Mouse (Mus musculus): ENCODE measurements at regions not wholly inside any gene's neighbourhood (a gene's known extent, or its start where the extent isn't known, plus 50 kb on each side); places are given as distances from the start of the nearest gene placed in this dataset.
"Not testable (repeated sequence)": the region's sequence is repeated elsewhere in the genome, so short reads cannot be mapped to it uniquely, and the experiment has no call there.

DNA sequence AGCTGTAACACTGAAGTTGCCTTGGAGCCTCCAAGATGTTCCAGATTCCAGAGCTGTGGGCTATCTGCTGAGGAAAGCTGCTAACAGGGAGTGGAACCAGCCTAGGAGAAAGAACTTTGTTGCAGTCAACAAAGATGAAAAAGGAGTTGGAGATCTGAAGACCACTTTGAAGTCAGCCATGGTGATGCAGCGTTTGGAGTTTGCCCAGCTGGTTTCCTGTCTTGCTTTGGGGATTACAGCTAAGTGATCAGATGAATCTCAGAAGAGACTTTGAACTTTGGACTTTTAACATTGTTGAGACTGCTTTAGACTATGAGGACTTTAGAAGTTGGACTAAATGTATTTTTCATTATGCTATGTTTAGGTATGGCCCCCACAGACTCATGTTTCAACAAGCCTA lies 297.6 kb downstream of the Gadd45g start:
- DNase-seq (ENCODE audit: low read depth, low spot score): not testable (repeated sequence)

GRCm38 (mm10) chr13:52145926-52146325 lies 299.4 kb downstream of the Gadd45g start:
- DNase-seq (ENCODE audit: low read depth, low spot score): no peak

DNA sequence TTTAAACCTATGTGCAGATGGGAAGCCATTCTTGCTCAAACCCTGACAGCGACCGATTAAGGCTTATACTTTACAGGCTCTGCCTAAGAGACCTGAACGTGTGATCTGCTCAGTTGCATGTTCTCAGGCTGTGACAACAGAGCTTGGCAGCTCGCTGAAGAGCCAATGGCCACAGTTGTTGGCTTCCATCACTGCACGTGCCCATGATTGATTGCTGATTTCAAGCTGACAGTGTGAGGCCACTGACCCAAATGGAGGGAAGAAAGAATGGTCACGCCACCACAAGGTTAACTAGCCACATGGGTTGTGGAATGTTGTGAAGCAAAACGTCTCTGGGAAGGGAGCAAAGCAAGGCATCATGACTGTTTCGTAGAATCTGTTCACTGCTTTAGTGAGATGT lies 303.8 kb downstream of the Gadd45g start:
- DNase-seq (ENCODE audit: low read depth, low spot score): no peak

DNA sequence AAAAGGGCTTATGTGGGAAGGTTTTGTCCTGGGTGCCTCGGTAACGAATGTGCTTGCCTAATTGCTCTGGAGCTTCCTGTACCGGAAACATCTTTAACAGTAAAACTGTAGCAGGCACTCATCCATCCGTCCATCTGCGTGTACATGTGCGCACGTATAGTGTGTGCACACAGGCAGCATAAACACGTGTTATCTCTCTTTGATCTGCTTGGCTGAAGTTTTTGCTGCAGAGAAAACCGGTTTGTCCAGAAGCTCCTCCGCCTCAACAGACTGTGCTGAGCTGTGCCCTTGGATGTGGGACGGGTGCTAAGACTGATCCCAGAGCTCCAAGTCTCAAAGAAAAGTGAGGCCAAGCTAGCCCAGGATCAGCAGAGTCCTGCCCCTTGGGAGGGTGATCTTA lies 305.3 kb downstream of the Gadd45g start:
- no peak for DNase-seq (ENCODE audit: low read depth, low spot score)

DNA sequence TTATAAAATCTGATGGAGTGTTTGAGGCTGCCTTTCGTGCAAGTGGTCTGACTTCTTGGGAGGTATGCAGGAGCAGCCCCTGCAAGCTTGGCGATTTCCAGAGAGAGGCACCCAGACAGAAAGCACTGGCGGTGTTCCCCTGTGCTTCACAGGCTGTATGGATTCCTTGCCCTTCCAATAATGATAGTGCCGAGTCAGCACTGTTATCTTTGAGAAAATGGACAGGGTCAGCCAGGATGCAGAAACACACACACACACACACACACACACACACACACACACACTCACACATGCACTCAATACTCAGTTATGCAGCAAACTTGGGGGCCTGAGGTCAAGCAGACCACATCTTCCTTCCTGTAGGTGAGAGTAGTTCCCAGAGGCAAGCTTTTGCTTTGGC lies 305.7 kb downstream of the Gadd45g start:
- DNase-seq (ENCODE audit: low read depth, low spot score): no peak

GRCm38 (mm10) chr13:52153030-52153429 lies 306.6 kb downstream of the Gadd45g start:
- no peak for DNase-seq (ENCODE audit: low read depth, low spot score)

- no peak for DNase-seq (ENCODE audit: low read depth, low spot score)
These were observed 307.1 kb downstream of the Gadd45g start for GRCm38 (mm10) chr13:52153576-52153975.

DNA sequence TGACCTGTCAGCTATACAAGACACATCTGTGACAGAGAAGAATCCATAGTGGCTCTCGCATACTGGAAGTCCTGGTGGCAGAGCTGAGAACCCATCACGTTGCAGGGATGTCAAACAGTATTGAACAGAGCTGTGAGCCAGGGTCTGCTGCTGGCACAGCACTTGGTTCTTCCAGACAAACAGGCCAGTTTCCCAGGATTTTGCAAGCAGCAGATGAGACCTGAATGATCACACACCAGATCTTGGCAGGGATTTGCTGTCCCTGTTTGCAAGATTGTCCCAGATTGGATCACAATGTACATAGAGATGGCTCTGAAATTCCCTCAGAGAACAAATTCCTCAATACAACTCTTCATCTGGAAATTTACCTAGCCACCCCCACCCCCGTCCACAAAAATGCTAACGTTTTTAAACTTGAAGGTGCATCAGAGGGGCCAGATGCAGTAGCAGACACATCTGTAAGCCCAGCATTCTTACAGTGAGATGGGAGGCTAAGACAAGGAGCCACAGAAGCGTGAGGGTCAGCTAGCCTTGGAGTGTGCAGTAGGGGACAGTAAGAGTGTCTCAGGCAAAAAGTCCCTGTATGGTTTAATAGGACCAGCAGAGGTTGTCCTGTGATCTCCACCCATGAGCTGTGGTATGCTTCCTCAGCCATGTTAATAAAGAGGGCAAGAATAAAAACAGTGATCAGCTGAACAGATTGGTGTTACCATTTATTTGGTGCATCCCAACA lies 307.8 kb downstream of the Gadd45g start:
- DNase-seq (ENCODE audit: low read depth, low spot score): no peak

DNA sequence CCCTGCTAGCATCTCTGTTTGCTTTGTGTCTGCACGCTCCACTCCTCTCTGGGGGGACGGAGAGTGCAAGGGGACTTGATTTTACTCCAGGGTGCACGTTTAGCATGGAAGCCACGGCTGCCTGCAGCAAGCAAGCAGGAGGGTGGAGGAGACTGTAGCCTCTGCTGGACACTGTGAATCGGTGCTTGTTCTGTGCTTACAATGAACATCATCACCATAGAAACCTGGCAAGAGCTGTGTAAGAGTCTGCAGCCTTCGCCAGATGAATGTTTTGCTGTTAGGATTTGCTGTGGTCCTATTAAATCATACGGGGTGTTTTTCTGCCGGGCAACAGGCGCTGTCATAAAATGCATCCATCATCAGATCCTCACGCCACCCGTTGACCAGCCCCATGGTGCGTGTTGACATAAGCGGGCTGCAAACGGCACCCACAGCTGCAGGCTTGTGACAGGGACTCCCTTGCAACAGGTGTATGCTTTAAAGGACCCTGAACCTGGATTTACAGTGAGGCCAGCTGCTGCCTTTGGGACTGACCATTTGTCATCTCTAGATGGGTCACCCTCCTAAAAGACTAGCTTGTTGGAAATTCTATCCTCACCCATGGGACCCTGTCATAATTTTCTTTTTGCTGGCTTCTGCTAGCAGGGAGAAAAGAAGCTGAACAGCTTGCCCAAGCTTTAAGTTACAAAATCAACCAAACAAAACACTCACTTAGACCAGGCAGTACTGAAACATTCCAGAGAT lies 308.5 kb downstream of the Gadd45g start:
- peak; percentile 71 for DNase-seq (ENCODE audit: low read depth, low spot score)

- no peak for DNase-seq (ENCODE audit: low read depth, low spot score)
These were observed 309.2 kb downstream of the Gadd45g start for GRCm38 (mm10) chr13:52155588-52156086.

GRCm38 (mm10) chr13:52162676-52163075 lies 316.2 kb downstream of the Gadd45g start:
- no peak for DNase-seq (ENCODE audit: low read depth, low spot score)

GRCm38 (mm10) chr13:52165531-52165930 lies 319.1 kb downstream of the Gadd45g start:
- DNase-seq (ENCODE audit: low read depth, low spot score): no peak

- no peak for DNase-seq (ENCODE audit: low read depth, low spot score)
These were observed 321.5 kb downstream of the Gadd45g start for GRCm38 (mm10) chr13:52167968-52168367.

DNA sequence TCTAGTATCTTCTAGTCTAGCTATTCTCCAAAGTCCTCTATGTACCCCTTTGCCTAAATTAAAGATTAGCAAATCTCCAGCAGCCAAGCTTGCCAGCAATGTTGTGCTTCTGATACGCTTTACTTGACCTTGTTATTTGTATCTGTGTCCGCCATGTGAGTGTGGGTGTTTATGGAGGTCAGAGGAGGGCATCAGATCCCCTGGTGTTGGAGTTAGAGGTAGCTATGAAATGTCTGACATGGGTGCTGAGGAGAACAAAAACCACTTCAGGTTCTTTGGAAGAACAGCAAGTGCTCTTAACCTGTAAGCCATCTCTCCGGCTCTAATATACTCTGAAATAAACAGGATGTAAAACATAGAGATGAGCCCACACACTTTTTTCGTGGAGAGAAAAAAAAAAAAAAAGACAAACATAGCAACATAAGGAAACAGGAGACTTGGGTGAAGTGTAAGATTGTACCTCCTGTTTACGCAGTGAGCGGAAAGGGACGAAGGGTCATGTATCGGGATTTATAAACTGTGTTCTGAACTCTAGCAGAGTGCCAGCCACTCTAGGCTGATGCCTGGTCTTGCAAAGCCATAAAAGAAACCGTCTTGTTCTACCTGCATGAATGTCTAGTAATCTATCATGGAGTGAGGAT lies 326.3 kb downstream of the Gadd45g start:
- DNase-seq (ENCODE audit: low read depth, low spot score): no peak

- no peak for DNase-seq (ENCODE audit: low read depth, low spot score)
These were observed 329.2 kb downstream of the Gadd45g start for GRCm38 (mm10) chr13:52175665-52176064.

DNA sequence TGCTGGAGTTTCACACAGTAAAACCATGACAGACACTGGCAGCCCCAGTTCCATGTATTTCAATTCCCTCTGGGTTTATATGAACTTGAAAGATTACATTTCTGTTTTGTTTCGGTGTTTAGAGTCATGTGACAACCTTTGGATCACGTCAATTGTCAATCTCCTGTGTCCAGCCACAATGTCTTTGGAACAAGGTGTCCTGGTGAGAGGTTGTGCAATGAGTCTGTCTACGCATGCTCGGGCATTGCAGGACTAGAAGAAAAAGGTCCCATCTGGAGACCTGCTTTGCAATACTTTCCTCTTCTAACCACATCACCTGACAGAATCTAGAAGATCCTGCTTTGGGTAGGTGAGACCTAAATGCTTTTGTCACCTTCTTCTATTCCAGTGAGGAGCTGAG lies 333.5 kb downstream of the Gadd45g start:
- no peak for DNase-seq (ENCODE audit: low read depth, low spot score)

- no peak for DNase-seq (ENCODE audit: low read depth, low spot score)
These were observed 337.2 kb downstream of the Gadd45g start for GRCm38 (mm10) chr13:52183635-52184034.

GRCm38 (mm10) chr13:52185574-52185973 lies 339.1 kb downstream of the Gadd45g start:
- DNase-seq (ENCODE audit: low read depth, low spot score): no peak

DNA sequence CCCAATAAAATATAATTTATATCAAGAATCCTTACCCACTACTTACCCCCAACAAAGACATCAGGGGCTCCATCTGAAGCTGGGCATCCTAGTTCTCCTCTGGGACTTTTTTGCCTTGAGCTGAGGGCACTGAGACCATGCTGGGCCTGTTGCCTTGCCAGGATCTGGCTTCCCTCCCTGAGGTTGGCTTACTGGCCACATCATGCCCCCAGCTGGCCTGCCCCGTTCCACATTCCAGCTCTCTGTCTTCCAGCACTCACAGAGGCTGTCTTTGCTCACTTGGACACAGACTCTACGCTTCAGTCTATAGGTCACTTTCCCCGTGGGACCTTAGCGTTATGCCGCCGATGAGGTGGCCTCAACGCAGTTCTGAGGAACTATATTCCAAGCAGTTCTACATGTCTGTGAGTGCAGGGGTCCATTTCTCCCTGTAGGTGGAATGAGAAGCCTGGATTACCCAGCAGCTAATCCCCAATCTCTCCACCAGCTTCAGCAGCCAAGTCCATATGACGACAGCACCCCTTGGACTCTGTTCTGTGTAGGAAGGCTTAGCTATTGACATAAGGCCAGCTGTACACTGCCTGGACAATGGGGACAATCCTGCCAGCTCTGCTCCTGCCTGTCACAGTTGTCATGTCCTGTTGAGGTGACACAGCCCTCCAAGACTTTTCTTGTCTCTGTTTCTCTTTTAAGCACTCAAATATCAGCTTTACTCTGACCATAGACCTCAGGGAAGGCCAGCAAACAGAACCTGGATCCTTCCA lies 341.5 kb downstream of the Gadd45g start:
- no peak for DNase-seq (ENCODE audit: low read depth, low spot score)

- no peak for DNase-seq (ENCODE audit: low read depth, low spot score)
These were observed 342.1 kb downstream of the Gadd45g start for GRCm38 (mm10) chr13:52188605-52189003.

DNA sequence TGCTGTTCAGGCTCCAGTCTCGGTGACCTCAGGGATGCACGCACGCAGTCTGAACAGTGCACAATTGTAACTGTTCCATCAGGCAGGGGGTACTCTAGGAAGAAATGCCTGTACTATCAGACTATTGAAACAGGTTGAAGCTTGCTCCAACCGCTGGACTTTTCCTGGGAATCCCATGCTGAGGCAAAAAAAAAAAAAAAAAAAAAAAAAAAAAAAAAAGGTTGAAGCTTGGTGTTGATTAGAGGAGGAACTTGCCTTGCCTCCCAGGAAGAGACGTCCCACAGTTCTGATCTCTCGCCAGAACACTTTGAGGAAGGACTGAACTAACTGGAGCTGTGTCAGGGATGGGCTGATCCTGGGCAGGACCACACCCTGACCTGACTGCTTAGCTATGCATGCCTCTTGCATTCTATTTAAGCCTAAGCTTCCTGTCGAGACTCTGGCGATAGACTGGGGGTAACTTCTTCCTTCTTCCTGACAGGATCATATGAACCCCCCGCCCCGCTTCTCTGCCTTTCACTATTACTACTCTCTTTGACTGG lies 341.6 kb downstream of the Diras2 start:
- DNase-seq (ENCODE audit: low read depth, low spot score): no peak
